Mouse (Mus musculus) adrenal gland, postnatal 14 days (tissue): Measurements from ENCODE around the gene Lpxn. TPM values are rescaled to one million over a fixed set of nuclear protein-coding genes. Genes with fewer than 3 reads are reported as not detected.

ENCODE experiments used
- DNase-seq: peaks from one replicate; pipeline ENCODE4 v3.0.0; 2021; ENCODE audit warnings: mixed read lengths
- long read RNA-seq, 2 experiments: library from polyadenylated mRNA; stranded (forward); transcript quantifications; one replicate each; pipeline ENCODE4 v2.0.0; 2021
- total RNA-seq: library from RNA; stranded (reverse); gene quantifications from 2 replicates; pipeline ENCODE4 v1.2.3, GENCODE M21; 2021

Gene Lpxn
- 1.4 and 5.1 TPM in 2 replicates for total RNA-seq
- long read RNA-seq, experiment 1, partial matches to known transcripts: 0 of 1 reads
- long read RNA-seq, experiment 1, other reads (novel, unspliced or antisense): 0 of 1 reads
- long read RNA-seq, experiment 2, partial matches to known transcripts: 0 of 1 reads
- long read RNA-seq, experiment 2, other reads (novel, unspliced or antisense): 1 of 1 reads

DNA sequence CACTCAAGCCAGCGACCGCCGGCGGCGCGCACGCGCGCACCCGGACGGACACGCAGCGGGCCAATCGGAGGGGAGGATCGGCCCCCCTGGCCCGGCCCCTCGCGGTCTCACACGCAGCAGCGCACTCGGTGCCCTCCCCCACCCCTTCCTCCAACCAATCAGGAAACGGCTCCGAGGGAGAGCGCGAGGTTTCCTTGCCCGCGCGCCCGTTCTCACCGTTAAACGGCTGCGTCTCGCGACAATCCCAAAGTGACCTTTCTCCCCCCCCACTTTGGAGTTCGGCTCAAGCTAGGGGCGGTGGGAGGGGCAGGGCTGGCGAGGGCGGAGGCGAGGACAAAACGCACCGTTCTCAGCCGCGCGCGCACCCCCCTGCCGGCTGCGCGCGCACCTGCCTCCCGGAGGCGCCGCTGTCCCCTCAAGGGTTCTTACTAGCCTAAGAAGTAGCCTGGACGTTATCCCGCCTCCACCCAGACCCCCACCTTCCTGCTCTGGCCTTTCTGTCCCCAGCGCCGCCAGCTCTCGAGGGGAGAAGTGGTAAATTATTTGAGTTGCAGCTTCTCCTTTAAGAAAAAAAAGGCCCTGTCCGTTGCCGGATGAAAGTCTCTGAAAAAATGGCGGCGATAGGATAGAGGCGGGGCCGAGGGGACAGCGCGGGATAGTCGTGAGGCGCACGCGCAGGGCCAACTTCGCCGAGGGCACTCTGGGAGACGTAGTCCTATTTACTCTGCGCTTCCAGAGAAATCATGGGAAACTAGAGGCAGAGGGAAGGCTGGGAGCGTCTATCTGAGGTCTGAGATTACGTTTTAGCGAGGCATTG is at the start of gene Lpxn, which contains the start of gene Zfp91:
TSS of gene Lpxn (plus strand) at position 683 of the 817 bp plus-strand sequence.
TSS of gene Zfp91 (minus strand) at position 616 of the 817 bp plus-strand sequence.
- DNase-seq: peak; percentile 99

DNA sequence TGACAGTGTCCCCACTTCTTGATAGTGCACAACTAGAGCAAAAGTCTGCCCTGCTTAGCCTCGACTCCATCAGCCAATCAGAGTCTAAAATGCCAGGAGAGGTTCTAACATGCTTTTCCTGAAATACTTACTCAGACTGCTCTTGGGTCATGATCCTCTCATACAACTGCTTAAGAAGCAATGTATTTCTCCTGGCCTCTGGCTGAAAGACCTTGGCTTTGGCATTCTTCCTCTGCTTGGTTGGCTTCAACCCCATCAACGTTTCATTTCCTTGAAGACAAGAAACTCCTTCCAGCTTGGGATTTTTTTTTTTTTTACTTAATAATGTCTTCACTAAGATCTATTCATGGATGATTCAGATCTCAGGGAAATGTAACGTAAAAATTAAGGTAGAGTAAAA is 39.7 kb upstream of the Lpxn start:
- DNase-seq: no peak

DNA sequence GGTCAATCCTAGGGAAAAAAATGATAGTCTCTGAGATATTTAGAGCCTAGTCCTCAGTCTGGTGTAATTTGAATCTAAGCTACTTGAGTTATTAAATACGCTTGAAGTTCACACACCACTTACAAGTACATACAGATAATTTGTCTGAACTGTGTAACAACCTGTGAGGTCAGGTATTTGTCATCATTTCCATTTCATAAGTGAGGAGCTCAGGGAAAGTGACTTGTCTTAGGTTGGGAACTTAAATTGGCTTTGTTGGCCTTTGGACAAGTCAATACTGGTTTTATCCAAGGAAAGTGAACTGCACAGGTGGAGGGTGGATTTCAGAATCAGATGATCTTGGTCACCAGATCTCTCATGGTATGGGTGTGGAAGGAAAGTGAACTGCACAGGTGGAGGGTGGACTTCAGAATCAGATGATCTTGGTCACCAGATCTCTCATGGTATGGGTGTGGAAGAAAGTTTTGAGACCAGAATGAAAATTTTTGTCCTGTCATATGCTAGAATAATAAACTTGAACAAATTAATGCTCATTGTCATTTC is 37.0 kb upstream of the Lpxn start:
- DNase-seq: no peak

DNA sequence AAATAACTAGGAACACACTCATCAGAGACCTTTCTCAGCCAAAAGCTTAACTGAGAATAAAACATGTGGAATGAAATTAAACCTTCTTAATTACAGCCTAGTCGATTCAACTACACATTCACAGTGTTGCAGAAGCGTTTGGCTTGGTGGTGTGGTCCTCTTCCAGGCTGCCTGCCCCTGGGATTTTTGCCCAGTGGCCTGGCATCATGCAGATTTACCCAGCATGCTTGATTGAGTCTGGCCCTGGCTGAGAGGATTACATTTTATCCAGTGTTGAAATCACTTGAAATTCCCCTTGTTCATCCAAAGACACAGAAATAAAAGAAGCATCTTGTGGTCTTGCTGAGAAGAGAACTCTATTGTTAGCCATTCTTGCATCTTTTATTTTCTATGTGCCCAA is 36.3 kb upstream of the Lpxn start:
- DNase-seq: peak; percentile 79

DNA sequence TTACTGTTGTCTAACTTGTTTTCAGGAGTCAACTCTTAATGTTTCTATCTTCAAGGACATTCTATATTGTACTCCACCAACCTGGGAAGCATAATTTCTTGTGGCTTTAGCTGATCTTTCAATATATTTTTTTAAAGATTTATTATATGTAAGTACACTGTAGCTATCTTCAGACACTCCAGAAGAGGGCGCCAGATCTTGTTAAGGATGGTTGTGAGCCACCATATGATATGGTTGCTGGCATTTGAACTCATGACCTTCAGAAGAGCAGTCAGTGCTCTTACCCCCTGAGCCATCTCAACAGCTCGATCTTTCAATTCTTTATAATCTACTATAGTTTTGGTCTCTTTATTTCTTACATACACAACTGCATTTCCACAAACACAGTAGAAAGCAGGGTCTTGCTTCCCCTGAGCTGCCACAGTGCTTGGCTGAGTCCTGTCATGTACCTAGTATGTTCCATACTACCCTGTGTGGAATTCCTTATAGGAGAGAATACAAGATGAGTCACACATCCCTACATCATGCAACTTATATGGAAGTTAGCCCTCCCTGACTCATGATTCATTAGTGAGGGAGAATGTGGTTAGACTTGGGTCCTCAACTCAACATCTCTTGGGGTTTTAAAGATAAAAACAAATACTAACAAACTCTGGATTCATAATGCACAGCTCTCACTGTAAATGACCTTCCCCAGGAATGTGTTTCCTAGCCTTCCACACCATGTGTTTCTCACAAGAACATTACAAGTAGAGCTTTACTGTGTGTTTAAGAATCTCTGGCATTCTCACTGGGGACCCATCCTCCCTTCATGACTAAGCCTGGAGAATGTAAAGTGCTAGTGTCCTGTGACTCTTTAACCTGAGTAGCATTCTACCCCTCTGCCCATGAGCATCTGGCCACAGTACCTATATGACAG is 33.5 kb upstream of the Lpxn start:
- peak; percentile 33 for DNase-seq

DNA sequence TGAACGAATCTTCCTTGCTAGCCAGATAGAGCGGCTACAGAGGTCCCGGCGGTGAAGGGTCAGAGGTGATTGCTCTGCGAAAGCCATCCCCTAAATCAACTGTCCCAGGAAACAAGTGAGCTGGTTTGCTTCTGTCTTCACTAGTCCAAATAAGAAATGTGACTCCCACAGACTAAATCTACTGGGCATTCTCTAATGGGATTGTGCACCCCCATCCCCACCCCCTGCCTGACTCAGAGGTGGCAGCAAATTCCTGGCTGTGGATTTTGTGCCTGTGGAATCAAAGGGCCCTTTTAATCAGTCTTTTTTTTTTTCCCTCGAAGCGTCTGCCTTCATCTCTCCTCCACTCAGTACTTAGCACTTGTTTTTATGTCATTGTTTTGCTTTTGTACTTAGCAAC is 30.7 kb upstream of the Lpxn start, which contains the start of gene Cntf:
TSS of gene Cntf (minus strand) at position 325 of the 400 bp plus-strand sequence.
- DNase-seq: no peak

DNA sequence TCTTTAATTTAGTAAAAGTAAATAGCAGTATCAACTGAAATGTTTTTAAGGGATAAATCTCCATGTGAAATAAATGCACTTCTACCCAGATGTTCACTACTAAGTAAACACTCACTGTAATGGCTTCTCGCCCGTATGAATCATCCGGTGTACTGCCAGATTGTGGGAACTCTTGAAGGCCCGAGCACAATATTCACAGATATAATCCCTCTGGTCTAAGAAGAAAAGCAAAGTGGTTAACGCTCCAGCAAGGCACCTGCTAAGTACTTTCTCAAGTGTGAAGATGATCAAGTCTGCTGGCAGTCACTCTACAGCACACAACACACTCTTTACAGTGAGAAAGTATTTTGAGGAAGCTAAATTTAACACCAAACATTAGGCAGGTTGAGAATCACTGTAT is 25.1 kb upstream of the Lpxn start:
- DNase-seq: peak; percentile 30

DNA sequence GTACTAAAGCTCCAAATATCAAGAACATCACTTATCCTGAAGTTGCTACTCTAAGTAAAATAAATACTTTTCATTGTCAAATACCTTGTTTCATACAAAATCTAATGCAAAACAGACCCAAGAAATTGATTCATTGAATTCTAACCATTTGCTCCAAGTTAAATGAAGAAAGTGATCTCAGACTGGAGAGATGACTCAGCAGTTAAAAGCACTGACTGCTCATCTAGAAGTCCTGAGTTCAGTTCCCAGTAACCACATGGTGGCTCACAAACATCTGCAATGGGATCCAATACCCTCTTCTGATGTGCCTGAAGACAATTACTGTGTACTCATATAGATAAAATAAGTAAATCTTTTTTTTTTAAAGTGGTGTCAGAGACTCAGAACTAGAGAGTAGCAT is 15.6 kb upstream of the Lpxn start:
- no peak for DNase-seq

DNA sequence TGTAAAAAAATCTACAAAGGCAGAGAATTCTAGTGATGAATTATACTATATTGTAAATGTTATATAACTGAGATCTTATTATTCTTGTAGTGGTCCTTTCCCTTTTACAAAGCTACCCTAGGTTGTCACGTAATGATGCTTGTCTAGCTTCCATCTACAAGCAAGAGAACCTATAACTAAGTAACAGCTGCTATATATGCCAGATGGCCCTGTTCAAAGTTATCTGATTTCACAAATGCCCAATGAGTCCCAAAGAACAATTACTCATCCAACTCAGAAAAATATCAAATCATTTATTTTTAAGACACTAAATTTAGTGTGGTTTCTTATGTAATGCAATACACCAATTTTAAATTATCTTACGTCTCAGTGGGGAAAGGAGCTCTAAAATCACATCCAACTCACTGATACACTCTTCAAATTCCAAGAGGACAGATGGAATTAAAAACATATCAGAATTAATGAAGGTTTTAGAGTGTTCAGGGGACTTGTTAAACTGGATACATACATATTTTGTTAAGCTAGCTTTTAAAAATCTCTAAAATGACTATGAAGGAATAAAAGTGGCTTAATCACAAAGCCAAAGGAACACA is 9.1 kb upstream of the Lpxn start:
- DNase-seq: no peak

DNA sequence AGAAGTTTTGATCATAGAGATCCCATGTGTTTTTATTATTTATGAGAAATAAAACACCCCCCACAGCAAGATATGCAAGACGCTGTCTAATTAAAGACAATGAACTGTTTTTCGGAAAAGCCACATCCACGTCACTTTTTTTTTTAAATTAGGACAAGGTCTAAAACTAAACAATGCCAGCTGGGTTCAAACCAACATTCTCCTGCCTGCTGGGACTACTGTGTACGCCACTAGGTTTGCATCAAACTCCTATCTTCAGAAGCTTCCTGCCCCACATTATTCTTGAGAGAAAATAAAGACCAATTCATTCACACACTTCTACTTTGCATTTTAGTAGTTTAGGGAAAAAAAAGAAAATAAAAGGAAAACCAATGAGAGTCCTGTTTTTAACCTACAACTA is 8.3 kb upstream of the Lpxn start:
- no peak for DNase-seq

DNA sequence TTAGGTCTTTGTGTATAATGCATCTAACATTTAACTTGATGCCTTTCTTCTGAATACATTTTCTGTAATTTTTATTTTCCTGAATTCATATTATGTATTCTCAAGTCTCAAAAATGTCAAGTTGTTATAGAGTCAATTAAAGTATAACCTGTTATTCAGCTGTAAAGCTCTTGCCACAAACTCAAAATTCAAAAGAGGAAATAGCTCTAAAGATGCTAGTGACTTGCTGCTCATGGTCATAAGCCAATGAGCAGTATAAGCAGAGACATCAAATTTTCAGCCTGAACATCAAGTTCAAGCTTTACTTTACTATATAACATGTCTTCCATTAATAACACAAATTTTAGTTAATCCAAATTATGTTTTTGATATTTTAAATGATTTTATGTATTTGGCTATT is 3.6 kb upstream of the Lpxn start:
- no peak for DNase-seq

DNA sequence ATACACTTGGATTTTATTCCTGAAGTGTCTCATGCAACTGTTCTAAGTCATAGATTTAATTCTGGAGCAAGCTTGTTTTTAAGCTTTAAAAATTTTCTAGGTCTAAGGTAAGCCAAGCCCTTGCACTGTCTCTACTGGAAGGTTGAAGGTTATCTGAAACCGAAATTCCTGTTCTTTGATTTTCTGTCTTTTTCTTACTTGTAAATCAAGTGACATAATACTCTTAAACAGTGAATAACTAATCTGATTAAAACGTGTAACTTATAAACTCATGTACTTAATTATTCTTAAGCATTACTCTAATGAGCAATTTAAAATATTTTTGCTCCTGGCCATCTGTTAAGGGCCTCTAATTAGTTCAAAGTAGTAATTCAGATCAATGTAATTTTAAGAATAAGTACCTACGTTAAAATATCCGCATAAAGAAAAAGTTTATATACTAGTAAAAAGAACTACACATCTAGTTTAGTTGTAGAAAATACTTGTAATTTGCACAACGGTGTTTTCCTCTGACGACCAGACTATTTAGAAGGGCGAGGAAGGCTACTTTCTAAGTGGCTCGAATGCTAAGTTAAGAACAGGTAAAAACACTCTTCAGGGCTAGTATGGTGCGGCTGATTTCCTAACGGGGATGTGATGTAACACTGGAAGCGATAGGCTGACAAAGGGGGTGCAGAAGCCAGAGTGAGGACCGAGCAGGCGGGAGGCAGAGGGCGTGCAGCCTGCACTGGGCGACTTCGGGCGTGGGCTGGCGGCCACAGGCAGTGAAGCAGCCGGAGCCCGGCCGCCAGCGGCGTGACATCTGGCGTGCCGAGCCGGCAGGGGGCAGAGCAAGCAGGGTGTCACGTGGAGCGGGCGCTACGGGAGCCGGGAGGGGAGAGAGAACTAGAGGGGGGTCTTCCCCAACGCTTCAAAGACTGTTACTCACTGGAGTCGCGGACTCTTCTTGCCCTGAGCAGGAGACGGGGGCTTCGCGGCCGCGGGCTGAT is 1.6 kb upstream of the Lpxn start:
- peak; percentile 97 for DNase-seq

DNA sequence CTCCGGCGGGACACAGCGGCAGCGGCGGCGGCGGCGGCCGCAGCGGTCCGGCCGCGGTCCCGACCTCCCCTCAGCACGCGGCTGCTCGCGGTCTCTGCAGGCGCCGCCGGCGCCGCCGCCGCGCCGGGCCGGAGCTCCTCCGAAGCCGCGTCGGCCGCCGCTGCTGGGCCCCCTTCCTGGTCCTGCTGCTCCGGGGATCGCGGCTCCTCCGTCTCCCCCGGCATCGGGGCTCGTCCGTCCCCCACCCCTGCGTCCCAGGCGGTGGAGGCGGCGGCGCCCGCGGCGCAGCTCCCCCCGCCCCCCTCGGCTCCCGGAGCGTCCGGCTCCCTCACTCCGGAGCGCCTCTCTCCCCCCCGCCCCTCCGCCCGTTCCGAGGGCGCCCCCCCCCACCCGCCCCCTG is 883 bp upstream of the Lpxn start:
- no peak for DNase-seq

DNA sequence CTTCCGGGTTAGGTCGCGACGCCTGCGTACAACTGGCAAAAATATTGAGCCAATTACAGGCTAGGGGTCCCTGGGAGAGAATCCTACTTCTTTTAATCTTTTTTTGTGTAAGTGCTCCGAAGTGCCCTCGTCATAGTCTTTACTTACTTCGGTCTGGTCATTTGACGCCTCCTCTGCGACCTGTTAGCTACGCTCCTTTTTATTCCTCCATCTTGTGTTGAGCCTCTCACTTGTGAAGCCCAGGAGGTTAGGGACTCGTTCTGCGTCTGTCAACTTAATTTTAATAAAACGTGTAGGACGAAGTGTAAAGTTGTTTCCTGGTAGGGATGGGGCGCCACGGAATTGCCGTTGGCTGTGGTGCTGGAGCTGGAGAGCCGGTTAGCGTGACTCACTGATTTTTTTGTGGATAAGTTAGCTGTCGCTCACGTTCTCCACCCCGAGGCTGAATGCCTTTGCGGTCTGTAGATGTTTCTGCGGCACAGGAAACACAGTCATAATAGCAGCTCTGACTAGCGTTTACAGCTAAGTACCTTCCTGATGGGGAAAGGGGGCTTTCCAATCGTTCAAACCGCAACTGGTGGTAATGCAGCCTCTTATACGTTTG is 437 bp downstream of the Lpxn start:
- peak; percentile 80 for DNase-seq

DNA sequence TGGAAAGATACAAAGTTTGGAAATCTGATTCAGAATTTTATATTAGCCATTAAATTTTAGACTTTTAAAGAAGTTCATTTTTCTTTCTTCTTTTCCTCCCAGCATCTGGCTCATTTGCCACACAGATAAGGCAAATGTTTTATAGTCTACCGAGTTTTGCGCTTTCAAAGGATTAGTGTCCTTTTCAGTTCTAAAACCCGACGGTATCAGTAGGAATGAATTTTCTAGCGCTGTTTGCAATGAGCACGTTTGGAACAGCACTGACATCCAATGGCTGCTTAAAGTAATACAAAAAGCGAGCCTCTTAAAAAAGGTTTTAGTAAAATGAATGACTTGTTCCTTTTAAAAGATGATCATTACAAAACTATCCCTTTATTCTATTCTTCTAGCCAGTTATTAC is 1.1 kb downstream of the Lpxn start:
- peak; percentile 35 for DNase-seq

DNA sequence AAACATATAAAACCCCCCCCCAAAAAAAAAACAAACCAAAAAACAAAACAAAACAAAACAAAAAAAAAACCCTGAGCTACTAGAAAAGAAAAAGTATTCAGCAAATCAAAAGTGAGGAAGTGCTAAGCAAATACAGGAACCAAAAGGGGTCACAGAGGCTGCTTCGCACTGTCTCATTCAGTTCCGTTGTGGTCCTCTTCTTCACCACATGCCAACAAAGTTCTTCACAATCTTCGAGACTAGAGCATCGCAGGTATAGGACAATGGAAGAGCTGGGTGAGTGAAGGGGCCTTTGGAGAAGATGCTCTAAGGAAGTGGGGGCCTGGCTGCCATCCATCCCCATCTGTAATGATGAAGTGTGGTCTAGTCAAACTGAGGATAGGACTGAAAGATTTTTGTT is 2.4 kb downstream of the Lpxn start:
- DNase-seq: no peak

DNA sequence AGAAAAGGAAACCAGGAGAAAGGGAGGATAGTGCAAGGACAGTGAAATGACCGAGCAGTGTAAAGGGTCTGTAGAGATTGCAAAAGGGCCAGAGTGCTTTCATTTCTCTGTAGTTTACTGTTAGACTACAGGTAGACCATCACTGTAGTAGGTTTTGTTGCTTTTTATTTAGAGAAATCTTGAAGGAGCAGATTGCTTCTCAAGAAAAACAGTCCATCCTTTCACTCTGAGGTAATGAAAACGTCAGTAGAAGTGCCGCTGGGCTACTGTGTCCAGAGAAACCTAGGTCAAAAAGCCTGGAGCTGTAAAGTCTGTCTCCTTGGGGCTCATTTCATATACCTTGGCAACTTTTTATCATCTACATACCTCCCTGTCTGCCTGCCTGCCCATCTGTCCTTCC is 3.1 kb downstream of the Lpxn start:
- DNase-seq: no peak

DNA sequence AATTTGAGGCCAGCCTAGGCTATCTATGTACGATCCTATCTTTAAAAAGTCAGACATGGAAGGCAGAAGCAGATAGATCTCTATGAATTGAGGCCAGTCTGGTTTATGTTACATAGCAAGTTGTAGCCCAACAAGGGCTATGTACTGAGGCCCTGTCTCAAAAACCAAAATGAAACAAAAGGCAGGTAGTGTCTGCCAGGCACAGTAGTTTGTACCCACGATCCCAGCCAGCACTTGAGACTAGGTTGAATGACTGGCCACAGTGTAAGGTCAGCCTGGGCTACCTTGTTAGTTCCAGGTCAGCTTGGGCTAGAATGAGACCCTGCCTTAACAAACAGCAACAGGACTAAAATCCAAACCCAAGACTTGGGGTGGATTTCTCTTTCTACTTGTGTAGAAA is 4.6 kb downstream of the Lpxn start:
- no peak for DNase-seq

DNA sequence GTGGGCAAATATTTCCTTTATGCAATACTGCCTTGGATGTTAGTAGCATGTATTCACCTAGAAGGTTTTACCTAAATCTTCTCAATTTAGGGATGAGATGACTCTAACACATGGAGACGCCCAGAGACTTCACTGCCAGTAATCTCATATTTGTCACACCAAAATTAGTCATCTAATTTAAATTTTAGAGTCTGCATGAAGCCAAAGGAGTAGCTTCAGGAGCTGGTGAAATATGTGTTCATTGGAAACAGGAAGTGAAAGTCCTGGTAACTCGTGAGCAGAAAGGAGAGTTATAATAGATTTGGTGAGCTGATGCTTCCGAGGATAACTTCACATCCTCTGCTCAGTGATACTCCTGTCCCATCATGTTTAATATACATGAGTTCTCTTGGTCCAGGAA is 5.1 kb downstream of the Lpxn start:
- no peak for DNase-seq

DNA sequence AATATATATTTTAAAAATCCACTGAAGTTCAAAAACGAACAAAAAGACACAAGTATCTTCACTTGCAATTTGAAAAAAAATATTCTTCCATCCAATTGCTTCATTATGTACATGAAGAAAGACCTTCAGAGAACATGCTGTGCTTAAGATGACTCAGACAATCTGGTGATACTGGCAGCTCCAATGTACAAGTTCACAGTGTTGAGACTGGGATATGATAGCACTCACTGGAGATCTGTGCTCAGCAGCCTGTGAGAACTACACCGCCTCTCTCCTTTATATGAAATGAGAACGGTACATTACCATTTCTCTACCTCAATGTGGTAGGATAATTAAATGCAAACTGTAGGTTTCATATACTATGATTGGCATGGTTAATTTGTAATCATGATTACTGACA is 6.8 kb downstream of the Lpxn start:
- no peak for DNase-seq
